Comparison of ENCODE assay signal across 8 mouse cellular contexts in the genomic region with DNA sequence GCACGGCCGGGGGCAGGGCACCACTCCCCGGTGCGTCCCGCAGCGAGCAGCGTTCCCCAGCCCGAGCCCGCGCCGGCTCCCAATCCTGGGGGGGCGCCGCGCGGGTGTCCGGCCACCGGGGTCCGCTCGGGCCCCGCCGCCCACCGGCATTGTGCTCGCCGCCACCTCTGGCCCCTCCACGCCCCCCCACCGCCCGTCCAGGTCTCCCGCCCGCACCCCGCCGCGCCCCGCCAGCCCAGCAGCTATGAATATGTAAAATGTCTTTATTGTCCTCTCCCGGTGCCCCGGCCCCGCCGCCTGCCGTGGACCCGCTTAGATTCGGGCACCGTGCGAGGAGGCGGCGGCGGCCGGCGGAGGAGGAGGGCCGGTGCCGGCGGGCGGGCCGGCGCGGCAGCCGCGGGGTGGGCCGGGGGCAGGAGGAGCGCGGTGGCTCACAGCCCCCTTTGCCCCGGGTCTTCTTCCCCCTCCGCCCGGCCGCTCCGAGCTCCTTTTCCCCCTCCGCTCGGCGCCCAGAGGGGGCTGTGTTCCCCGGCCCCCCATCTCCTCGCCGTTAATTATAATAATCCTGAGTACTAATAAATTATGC. TPM values are rescaled to one million over a fixed set of nuclear protein-coding genes. Genes with fewer than 3 reads are reported as not detected.
DNase-seq lines count a peak whose midpoint lies in the region; ATAC-seq and TF ChIP-seq lines count a peak whose summit lies in the region.

No protein-coding gene starts in this region.

- H3K9ac ChIP-seq in limb, embryonic 14.5 days (ENCODE audit: low read depth, low read length, severe bottlenecking) = peak overlapping the region; percentile 96
- peak overlapping the region; percentile 98 for H3K9ac ChIP-seq in midbrain, embryonic 14.5 days (replicated peaks; ENCODE audit: low read length)

- peak overlapping the region; percentile 90 for H3K27ac ChIP-seq in limb, embryonic 14.5 days (replicated peaks; ENCODE audit: low read depth, low read length)
- H3K27ac ChIP-seq in midbrain, embryonic 14.5 days (replicated peaks; ENCODE audit: low read depth, low read length) = peak overlapping the region; percentile 98

- H3K4me2 ChIP-seq in limb, embryonic 14.5 days (replicated peaks; ENCODE audit: low read depth, low read length, severe bottlenecking) = peak overlapping the region; percentile 93
- H3K4me2 ChIP-seq in midbrain, embryonic 14.5 days (ENCODE audit: low read length) = peak overlapping the region; percentile 82

- H3K4me3 ChIP-seq in limb, embryonic 14.5 days (replicated peaks; ENCODE audit: low read length) = peak overlapping the region; percentile 90
- peak overlapping the region; percentile 93 for H3K4me3 ChIP-seq in midbrain, embryonic 14.5 days (replicated peaks; ENCODE audit: low read depth, low read length)

- peaks cover 10% of the 10 kb centered on the region; the same call in 1 of the 2 replicates for H3K4me1 ChIP-seq in limb, embryonic 14.5 days (ENCODE audit: control insufficient read depth, insufficient read depth, low read length)
- peaks cover 22% of the 10 kb centered on the region for H3K4me1 ChIP-seq in midbrain, embryonic 14.5 days (ENCODE audit: control insufficient read depth, insufficient read depth, low read length)

- peak; percentile 47 for ATAC-seq in limb, embryonic 14.5 days (ENCODE audit: low FRiP score, low read depth)
- peak; percentile 65 for ATAC-seq in midbrain, embryonic 14.5 days (ENCODE audit: low FRiP score, low TSS enrichment)

- WGBS in limb, embryonic 14.5 days = 1% methylated on average over 12 of the region's 70 CpGs
- under 1% methylated on average over 60 of the region's 70 CpGs for WGBS in midbrain, embryonic 14.5 days

- no peaks in the 10 kb centered on the region for H3K9me3 ChIP-seq in limb, embryonic 14.5 days (ENCODE audit: control insufficient read depth, low read length)
- H3K9me3 ChIP-seq in midbrain, embryonic 14.5 days (ENCODE audit: control insufficient read depth, low read length) = no peaks in the 10 kb centered on the region

- no peak for TF ChIP-seq POLR2A in limb, embryonic 14.5 days (IDR thresholded peaks at IDR 0.05; ENCODE audit: borderline replicate concordance, extremely low read depth, insufficient read depth, insufficient read length)

- peak; percentile 75 to 76 for DNase-seq in cerebellum, postnatal 10 days
- DNase-seq in cerebellum, adult 9-11 months = no peak
- DNase-seq in right cerebral cortex, postnatal 10 days (ENCODE audit: low spot score in 2 of 2) = peak; percentile 54 to 57
- no peak for DNase-seq in right cerebral cortex, adult 2 months (ENCODE audit: low spot score in 2 of 2)
- DNase-seq in gastrocnemius, postnatal 4 days (ENCODE audit: low spot score in 2 of 2) = peak; percentile 37 to 42
- DNase-seq in limb, embryonic 14.5 days (ENCODE audit: low spot score) = no peak
- peak; percentile 72 for DNase-seq in midbrain, embryonic 14.5 days
- DNase-seq in ovary, postnatal 10 days (ENCODE audit: low spot score) = no peak

- H3K36me3 ChIP-seq in limb, embryonic 14.5 days (ENCODE audit: control insufficient read depth, insufficient read depth, low read length) = no peaks in the 10 kb centered on the region
- H3K36me3 ChIP-seq in midbrain, embryonic 14.5 days (ENCODE audit: control insufficient read depth, insufficient read depth, low read length) = no peaks in the 10 kb centered on the region

- H3K27me3 ChIP-seq in limb, embryonic 14.5 days (ENCODE audit: control insufficient read depth, insufficient read depth, low read length) = no peaks in the 10 kb centered on the region
- no peaks in the 10 kb centered on the region for H3K27me3 ChIP-seq in midbrain, embryonic 14.5 days (ENCODE audit: control insufficient read depth, insufficient read depth, low read length)

RNA-seq across cellular contexts. Expression of a gene that starts 0.5 kb away (rescaled TPM):
- total RNA-seq in gastrocnemius, postnatal 4 days (2021) = 10 to 100 TPM; 11.2 TPM
- polyA plus RNA-seq in limb, embryonic 14.5 days (2012; rRNA removed) = 7.3 and 9.9 TPM in 2 replicates
- polyA plus RNA-seq in limb, embryonic 14.5 days (2014; fragmentation: Nextera tagmentation; extraction: Ambion mirVana) = 15.7 and 16.4 TPM in 2 replicates
- polyA plus RNA-seq in midbrain, embryonic 14.5 days (2014; fragmentation: Nextera tagmentation; extraction: Ambion mirVana) = 26.9 and 27.9 TPM in 2 replicates

Comparison
In these comparisons a context has a peak if more than half of its experiments do, and no peak if none do; other contexts are left out.
1. DNase-seq: peak in cerebellum, postnatal 10 days (2 of 2), right cerebral cortex, postnatal 10 days (2 of 2), gastrocnemius, postnatal 4 days (2 of 2) and midbrain, embryonic 14.5 days (single experiment); none in cerebellum, adult 9-11 months (single experiment), right cerebral cortex, adult 2 months (0 of 2), limb, embryonic 14.5 days (single experiment) and ovary, postnatal 10 days (single experiment).